Mouse (Mus musculus) gastrocnemius, postnatal 10 days (tissue): ENCODE data around the gene Zfhx3. TPM values are rescaled to one million over a fixed set of nuclear protein-coding genes. Genes with fewer than 3 reads are reported as not detected.

Source experiments
- DNase-seq: peaks from one replicate; pipeline ENCODE4 v3.0.0; 2021; ENCODE audit warnings: mixed read lengths
- microRNA-seq, 2 experiments: library from miRNA; unstranded; fragments of <30 nt; microRNA quantifications; one replicate each; pipeline ENCODE4 v1.2.0; 2021
- total RNA-seq, 2 experiments: library from RNA; stranded (reverse); gene quantifications; 2 replicates each; pipeline ENCODE4 v1.2.3; 2021

Gene Zfhx3
- total RNA-seq, 2 experiments from 2014 or later, result 11.0 to 12.5 TPM

GRCm38 (mm10) chr8:108999297-109000249 lies 1057.1 kb downstream of the Zfhx3 start:
- no peak for DNase-seq

GRCm38 (mm10) chr8:109001031-109001430 lies 1058.6 kb downstream of the Zfhx3 start:
- no peak for DNase-seq

GRCm38 (mm10) chr8:109001923-109002322 lies 1059.5 kb downstream of the Zfhx3 start:
- DNase-seq, result no peak

- no peak for DNase-seq
Observed at GRCm38 (mm10) chr8:109006986-109007385, 1064.5 kb downstream of the Zfhx3 start.

Small RNAs within 50 kb of the gene (microRNA-seq; reads per million reads assigned to microRNA genes)
- gene Mir3108, result 0 to 0.32 reads per million in 2 experiments
